Mouse (Mus musculus) kidney, postnatal 0 days (tissue): Measurements from ENCODE around the gene Dgat2. TPM values are rescaled to one million over a fixed set of nuclear protein-coding genes. Genes with fewer than 3 reads are reported as not detected.

Source experiments
- ATAC-seq: fragments of 200-750 bp; cut with Nextera tagmentation; replicated peaks from 2 replicates; pipeline ENCODE4 v1.8.0; 2017; ENCODE audit warnings: low read depth, moderate number of reproducible peaks, moderate TSS enrichment, moderate library complexity; ENCODE audit not compliant: low FRiP score
- DNase-seq: peaks from one replicate; pipeline ENCODE4 v3.0.0-alpha.2; 2016; ENCODE audit warnings: low spot score
- H3K27ac ChIP-seq: fragments of 300-500 bp; sonication (generic); 2 replicates; pipeline ENCODE4 v1.5.1; 2014; ENCODE audit warnings: mild to moderate bottlenecking
- H3K27me3 ChIP-seq: fragments of 300-500 bp; sonication (generic); 2 replicates; pipeline ENCODE4 v1.6.1; 2014; ENCODE audit warnings: low read length, mixed read lengths; ENCODE audit not compliant: insufficient read depth
- H3K36me3 ChIP-seq: fragments of 300-500 bp; sonication (generic); 2 replicates; pipeline ENCODE4 v1.6.1; 2014; ENCODE audit warnings: low read length, mixed read lengths; ENCODE audit not compliant: insufficient read depth
- H3K4me1 ChIP-seq: fragments of 300-500 bp; sonication (generic); replicated peaks from 2 replicates; pipeline ENCODE4 v1.6.1; 2014; ENCODE audit warnings: antibody characterized with exemption, low read length, mixed read lengths; ENCODE audit not compliant: insufficient read depth
- H3K4me2 ChIP-seq: fragments of 300-500 bp; sonication (generic); 2 replicates; pipeline ENCODE4 v1.6.1; 2014; ENCODE audit warnings: mild to moderate bottlenecking, low read length, moderate library complexity, mixed read lengths
- H3K4me3 ChIP-seq: fragments of 300-500 bp; sonication (generic); replicated peaks from 2 replicates; pipeline ENCODE4 v1.5.1; 2014; ENCODE audit warnings: low read depth, low read length
- H3K9ac ChIP-seq: fragments of 300-500 bp; sonication (generic); 2 replicates; pipeline ENCODE4 v1.6.1; 2014; ENCODE audit warnings: low read depth, low read length
- H3K9me3 ChIP-seq: fragments of 300-500 bp; sonication (generic); replicated peaks from 2 replicates; pipeline ENCODE4 v1.6.1; 2016; ENCODE audit warnings: low read length, inconsistent platforms, mixed read lengths
- CTCF ChIP-seq: IDR thresholded peaks from 2 replicates; pipeline ENCODE4 v1.5.1; 2016; ENCODE audit warnings: antibody characterized with exemption, low read depth, mild to moderate bottlenecking, moderate library complexity
- WGBS: fragments of 180-500 bp; shearing (Covaris S2); extraction: QIAGEN DNeasy Blood & Tissue Kit; methylation state at CpG from one replicate; pipeline ENCODE4 v1.1.7; 2014; 5-methylcytosine and 5-hydroxymethylcytosine counted together
- polyA plus RNA-seq: library from polyadenylated mRNA; unstranded; fragments of >200 nt; fragmentation: Nextera tagmentation; extraction: Ambion mirVana; gene quantifications from 2 replicates; pipeline ENCODE4 v1.2.1, GENCODE M21; 2015

The Dgat2 gene
- polyA plus RNA-seq, 1 experiment from 2014 or later, result 53.1 TPM

- no peak for ATAC-seq
- Histone ChIP-seq H3K9me3 (no peaks in the 10 kb centered on the region), H3K36me3 (no peaks in the 10 kb centered on the region), H3K9ac (no peak overlapping the region), H3K4me1 (peaks cover 15% of the 10 kb centered on the region), H3K4me3 (no peak overlapping the region), H3K27me3 (no peaks in the 10 kb centered on the region), H3K4me2 (no peak overlapping the region), H3K27ac (no peak overlapping the region)
- no peak for TF ChIP-seq CTCF
- no peak for DNase-seq
- WGBS, result 87% methylated on average over 10 of the region's 10 CpGs
Observed at GRCm38 (mm10) chr7:99156737-99157136, 25.8 kb downstream of the Dgat2 start.

- ATAC-seq (peak; percentile 83), DNase-seq (peak; percentile 78)
- H3K36me3 ChIP-seq, result no peaks in the 10 kb centered on the region
- H3K4me3 ChIP-seq, result 0 out of 2 replicates have a peak overlapping the region, but pooled peaks have one; percentile 4
- TF ChIP-seq CTCF, result no peak
- WGBS, result 14% methylated on average over 17 of the region's 17 CpGs
- peak overlapping the region; percentile 51 for H3K4me2 ChIP-seq
- no peaks in the 10 kb centered on the region for H3K27me3 ChIP-seq
- H3K4me1 ChIP-seq, result peaks cover 10% of the 10 kb centered on the region
- peak overlapping the region; percentile 39; the same call in 1 of the 2 replicates for H3K27ac ChIP-seq
- no peaks in the 10 kb centered on the region for H3K9me3 ChIP-seq
- H3K9ac ChIP-seq, result no peak overlapping the region
Observed at GRCm38 (mm10) chr7:99155311-99156289, 26.9 kb downstream of the Dgat2 start.

GRCm38 (mm10) chr7:99154648-99155151, 27.8 kb downstream of the Dgat2 start:
- 54% methylated on average over 8 of the region's 8 CpGs for WGBS
- no peak for TF ChIP-seq CTCF
- no peaks in the 10 kb centered on the region for H3K9me3 ChIP-seq
- H3K4me2 ChIP-seq, result no peak overlapping the region
- H3K4me3 ChIP-seq, result no peak overlapping the region
- no peak for DNase-seq
- no peaks in the 10 kb centered on the region for H3K36me3 ChIP-seq
- H3K27ac ChIP-seq, result no peak overlapping the region
- H3K4me1 ChIP-seq, result peaks cover 10% of the 10 kb centered on the region
- no peaks in the 10 kb centered on the region for H3K27me3 ChIP-seq
- peak; percentile 31 for ATAC-seq
- H3K9ac ChIP-seq, result no peak overlapping the region

- ATAC-seq (no peak), DNase-seq (no peak)
- H3K4me2 ChIP-seq, result no peak overlapping the region
- H3K9ac ChIP-seq, result no peak overlapping the region
- H3K4me1 ChIP-seq, result peaks cover 10% of the 10 kb centered on the region
- 83% methylated on average over 11 of the region's 11 CpGs for WGBS
- no peaks in the 10 kb centered on the region for H3K9me3 ChIP-seq
- H3K27ac ChIP-seq, result no peak overlapping the region
- H3K27me3 ChIP-seq, result no peaks in the 10 kb centered on the region
- H3K4me3 ChIP-seq, result no peak overlapping the region
- no peak for TF ChIP-seq CTCF
- H3K36me3 ChIP-seq, result no peaks in the 10 kb centered on the region
Observed at GRCm38 (mm10) chr7:99153686-99154202, 28.8 kb downstream of the Dgat2 start.

- no peaks in the 10 kb centered on the region for H3K36me3 ChIP-seq
- H3K27me3 ChIP-seq, result no peaks in the 10 kb centered on the region
- TF ChIP-seq CTCF, result no peak
- no peak overlapping the region for H3K9ac ChIP-seq
- no peaks in the 10 kb centered on the region for H3K9me3 ChIP-seq
- H3K4me2 ChIP-seq, result no peak overlapping the region
- peaks cover 10% of the 10 kb centered on the region for H3K4me1 ChIP-seq
- no peak for DNase-seq
- 74% methylated on average over 8 of the region's 8 CpGs for WGBS
- no peak overlapping the region for H3K4me3 ChIP-seq
- no peak overlapping the region for H3K27ac ChIP-seq
- ATAC-seq, result no peak
Observed at GRCm38 (mm10) chr7:99152756-99153155, 29.8 kb downstream of the Dgat2 start.

GRCm38 (mm10) chr7:99151342-99151741, 31.2 kb downstream of the Dgat2 start:
- H3K4me1 ChIP-seq, result peaks cover 10% of the 10 kb centered on the region
- peak; percentile 100 for TF ChIP-seq CTCF
- 8% methylated on average over 7 of the region's 7 CpGs for WGBS
- peak; percentile 67 for ATAC-seq
- no peaks in the 10 kb centered on the region for H3K27me3 ChIP-seq
- H3K9me3 ChIP-seq, result no peaks in the 10 kb centered on the region
- DNase-seq, result peak; percentile 98
- H3K4me3 ChIP-seq, result no peak overlapping the region
- no peak overlapping the region for H3K9ac ChIP-seq
- no peak overlapping the region for H3K27ac ChIP-seq
- no peaks in the 10 kb centered on the region for H3K36me3 ChIP-seq
- H3K4me2 ChIP-seq, result no peak overlapping the region
